Mouse (Mus musculus) left cerebral cortex, adult 18-20 months (tissue): ENCODE data around the gene Creld2. TPM values are rescaled to one million over a fixed set of nuclear protein-coding genes. Genes with fewer than 3 reads are reported as not detected.

ENCODE experiments used
- DNase-seq, 2 experiments: peaks; one replicate each; pipeline ENCODE4 v3.0.0; 2021 to 2022; ENCODE audit warnings: low spot score in 2 of 2, mixed read lengths in 1 of 2
- total RNA-seq, 2 experiments: library from RNA; stranded (reverse); gene quantifications; 2 replicates each; pipeline ENCODE4 v1.2.3; 2021

The Creld2 gene
- total RNA-seq, 2 experiments from 2014 or later: 26.6 to 33.3 TPM

DNA sequence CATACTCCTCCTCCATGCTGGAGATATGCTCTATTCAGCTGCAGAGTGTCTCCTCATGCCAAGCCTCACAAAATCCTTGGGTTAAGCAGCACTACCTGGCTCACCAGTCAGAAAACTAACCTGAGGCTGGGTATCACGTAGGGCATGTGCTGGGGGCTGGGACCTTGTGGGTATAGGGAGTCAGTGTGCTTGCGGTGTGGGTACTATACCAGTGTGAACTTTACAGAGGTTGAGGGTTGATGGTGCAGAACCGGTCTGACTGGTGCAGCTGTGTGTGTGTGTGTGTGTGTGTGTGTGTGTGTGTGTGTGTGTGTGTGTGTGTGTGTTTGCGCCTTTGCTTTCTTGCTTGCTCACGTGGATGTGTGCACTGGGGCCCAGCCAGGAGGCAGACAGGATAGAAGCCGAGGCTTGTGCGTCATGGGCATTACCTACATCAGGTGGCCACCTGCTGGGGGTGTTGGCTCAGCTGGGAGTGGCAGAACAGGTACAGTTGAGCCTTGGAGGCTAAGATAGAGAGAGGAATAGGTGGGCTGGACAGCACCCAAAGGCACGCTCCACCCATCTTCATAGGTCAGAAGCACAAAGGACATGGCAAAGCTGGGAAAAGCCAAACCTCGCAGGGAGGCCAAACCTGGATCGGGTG, 32.2 kb downstream of the Creld2 start:
- no peak for DNase-seq

GRCm38 (mm10) chr15:88853106-88853505, 33.7 kb downstream of the Creld2 start:
- no peak for DNase-seq

DNA sequence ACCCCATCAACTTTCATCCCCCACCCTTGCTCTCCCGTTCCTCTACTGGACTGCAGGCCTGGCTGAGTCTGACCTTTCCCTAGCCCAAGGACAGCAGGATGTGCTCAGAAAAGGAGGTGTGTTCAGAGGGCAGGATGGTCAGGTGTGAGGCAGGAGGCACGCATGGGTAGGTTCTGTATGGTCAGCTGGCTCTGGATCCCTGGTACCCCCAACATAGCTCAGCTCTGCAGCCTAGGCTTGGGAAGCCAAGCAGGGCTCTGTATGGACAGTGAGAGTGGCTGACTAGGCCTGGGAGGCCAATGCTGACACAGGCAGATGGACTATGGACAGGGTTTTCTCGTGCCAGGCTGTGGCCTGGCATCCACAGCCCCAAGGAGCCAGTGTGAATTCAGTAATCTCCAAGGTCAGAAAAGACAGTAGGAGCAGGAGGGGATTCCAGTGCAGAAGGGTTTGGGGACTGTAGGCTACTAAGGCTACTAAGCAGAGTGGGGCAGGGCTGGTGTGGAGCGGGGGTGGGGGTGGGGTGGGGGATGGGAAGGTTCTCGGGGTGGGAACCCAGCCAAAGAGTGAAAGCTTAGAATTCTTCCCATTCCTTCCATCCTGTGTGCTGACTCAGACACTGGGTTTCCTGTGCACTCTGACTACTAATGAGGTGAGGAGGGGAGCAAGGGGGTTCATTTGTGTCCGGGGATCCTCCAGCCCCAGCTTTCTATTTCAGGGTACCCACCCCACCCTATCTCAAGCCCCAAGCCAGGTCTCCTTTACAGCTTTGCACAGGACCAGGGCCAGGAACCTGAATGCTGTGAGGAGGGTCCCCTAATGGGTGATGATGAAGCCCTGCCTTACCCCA, 34.9 kb downstream of the Creld2 start:
- no peak for DNase-seq

DNA sequence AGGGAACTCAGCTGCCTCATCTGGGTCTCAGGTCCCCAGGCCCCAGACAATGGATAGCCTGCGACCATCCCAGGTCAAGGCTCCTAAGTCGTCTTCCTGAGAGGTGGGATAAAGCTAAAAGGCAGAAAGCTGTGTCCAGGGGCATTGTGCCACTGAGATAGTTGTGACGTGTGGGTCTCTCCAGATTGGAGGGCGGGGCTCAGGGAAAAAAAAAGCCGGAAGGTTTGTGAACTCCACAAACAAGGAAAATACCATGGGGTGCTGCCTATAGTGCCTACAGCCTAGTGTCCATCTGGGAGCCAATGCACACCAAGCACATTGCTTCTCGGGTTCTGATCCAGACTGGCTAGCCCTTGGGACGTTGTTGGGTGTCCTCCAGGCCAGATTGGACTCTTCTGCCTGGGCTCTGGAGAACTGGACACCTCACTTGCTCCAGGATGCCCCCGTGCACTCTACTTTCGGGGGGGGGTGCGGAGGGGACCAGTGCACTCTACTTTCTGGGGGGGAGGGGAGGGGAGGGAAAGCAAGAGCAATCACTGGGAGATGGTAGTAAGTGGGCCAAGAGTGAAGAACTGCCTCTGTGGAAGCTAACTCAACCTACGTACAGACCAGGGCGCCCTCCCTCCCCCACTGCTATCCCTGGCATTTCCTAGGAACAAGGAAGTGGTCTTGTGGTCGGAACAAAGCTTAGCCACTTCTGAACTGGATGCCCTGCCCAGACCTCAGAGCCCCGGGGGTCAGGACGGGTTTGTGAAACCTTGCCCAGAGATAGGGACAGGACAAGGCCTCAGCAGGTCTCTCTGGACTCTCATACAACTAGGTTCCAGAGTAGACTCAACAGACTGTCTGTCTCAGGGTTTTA, 35.8 kb downstream of the Creld2 start:
- no peak for DNase-seq

GRCm38 (mm10) chr15:88855896-88856417, 36.5 kb downstream of the Creld2 start:
- DNase-seq: no peak

- no peak for DNase-seq
Measured at GRCm38 (mm10) chr15:88856613-88857012, 37.2 kb downstream of the Creld2 start.

DNA sequence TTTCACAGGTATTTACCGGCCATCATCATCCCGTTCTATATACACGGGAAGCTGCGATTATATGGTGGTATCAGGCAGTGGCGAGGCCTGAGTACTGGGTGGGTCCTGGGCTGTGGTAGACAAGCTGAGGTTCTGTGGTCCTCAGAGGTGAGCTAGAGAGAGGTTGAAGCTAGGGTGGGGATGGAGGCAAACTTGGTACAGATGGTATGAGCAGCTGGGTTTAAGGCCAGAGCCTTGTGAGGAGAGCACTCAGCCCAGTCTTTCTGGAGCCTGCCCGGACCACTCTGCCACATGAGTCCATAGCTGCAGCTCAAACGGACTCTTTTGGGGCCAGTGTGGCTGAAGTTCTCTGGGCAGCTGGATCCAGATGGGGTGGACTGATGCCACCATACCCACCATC, 37.9 kb downstream of the Creld2 start:
- no peak for DNase-seq

GRCm38 (mm10) chr15:88858141-88858541, 38.7 kb downstream of the Creld2 start:
- DNase-seq: no peak

- DNase-seq: no peak
Measured at GRCm38 (mm10) chr15:88858707-88859106, 39.3 kb downstream of the Creld2 start.

- no peak for DNase-seq
Measured at GRCm38 (mm10) chr15:88859206-88859970, 39.9 kb downstream of the Creld2 start.

- no peak for DNase-seq
Measured at GRCm38 (mm10) chr15:88860781-88861180, 41.3 kb downstream of the Creld2 start.

GRCm38 (mm10) chr15:88861772-88862622, 42.6 kb downstream of the Creld2 start, which contains the start of gene Pim3:
Pim3 (plus strand) TSS chr15:88862186.
- DNase-seq: peak; percentile 93 to 97

DNA sequence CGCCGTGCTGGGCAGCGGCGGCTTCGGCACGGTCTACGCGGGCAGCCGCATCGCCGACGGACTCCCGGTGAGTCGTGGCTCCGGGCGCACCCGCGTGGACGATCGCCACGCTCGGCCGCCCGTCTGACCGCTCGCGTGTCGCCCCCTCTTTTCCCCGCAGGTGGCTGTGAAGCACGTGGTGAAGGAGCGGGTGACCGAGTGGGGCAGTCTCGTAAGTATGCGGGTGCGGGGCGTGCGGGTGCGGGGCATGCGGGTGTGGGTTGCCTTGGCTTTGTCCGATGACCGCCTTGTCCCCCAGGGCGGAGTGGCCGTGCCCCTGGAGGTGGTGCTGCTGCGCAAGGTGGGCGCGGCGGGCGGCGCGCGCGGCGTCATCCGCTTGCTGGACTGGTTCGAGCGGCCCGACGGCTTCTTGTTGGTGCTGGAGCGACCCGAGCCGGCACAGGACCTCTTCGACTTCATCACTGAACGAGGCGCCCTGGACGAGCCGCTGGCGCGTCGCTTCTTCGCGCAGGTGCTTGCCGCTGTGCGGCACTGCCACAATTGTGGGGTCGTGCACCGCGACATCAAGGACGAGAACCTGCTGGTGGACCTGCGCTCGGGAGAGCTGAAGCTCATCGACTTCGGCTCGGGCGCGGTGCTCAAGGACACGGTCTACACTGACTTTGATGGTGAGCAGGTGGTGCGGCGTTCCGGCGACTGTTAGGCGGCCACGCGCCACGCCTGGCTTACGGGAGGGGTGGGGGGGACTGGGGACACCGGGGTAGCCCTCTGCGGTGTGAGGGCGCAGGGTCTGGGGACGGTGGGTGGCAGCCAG, 43.6 kb downstream of the Creld2 start:
- peak in 1 of 2 experiments; percentile 65 for DNase-seq

- peak; percentile 82 to 88 for DNase-seq
Measured at GRCm38 (mm10) chr15:88863695-88864231, 44.3 kb downstream of the Creld2 start.

DNA sequence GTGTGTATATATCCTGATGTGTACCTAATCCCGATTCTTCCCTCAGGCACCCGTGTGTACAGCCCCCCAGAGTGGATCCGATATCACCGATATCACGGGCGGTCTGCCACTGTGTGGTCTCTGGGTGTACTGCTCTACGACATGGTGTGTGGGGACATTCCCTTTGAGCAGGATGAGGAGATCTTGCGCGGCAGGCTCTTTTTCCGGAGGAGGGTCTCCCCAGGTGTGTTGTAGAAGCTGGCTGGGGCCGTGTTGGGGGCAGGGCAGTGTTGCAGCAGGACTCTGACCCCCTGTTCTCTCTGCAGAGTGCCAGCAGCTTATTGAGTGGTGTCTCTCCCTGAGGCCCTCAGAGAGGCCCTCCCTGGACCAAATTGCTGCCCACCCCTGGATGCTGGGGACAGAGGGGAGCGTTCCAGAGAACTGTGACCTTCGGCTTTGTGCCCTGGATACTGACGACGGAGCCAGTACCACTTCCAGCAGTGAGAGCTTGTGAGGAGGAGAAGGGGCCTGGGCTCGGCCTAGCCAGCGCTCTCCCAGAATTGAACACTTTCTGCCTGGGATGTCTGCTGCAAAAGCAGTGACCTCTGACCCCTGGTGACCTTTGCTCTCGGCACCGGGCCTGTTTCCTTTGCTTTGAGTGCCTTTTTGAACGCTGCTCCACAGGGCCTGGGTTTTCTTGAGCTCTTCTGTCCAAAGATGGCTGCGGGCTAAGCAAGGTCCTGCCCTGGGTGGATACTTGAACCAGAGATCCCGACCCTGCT, 45.0 kb downstream of the Creld2 start:
- no peak for DNase-seq

DNA sequence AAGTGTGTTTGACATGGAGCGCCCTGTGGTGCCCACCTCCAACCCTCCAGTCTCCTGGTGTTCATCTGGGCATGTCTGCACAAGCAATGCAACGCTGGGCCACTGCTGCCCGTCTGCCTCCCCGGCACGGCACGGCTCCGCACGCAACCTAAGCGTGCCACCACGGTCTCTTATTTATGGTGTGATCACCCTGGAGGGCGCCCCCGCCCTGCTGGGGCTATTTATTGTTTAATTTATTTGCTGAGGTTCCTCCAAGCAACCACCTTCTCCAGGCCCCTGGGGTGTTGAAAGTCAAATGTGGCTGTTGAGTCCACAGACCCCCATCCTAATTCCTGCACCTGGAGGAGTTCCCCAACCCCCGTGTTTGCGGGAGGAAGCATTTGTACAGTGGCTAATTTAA, 45.6 kb downstream of the Creld2 start:
- DNase-seq: no peak

- DNase-seq: no peak
Measured at GRCm38 (mm10) chr15:88865888-88866695, 46.6 kb downstream of the Creld2 start.
